In genomic region chr15:96461541-96462512, GRCm38 (mm10) we compare ENCODE assay signal across 8 mouse cellular contexts. TPM values are rescaled to one million over a fixed set of nuclear protein-coding genes. Genes with fewer than 3 reads are reported as not detected.
DNase-seq lines count a peak whose midpoint lies in the region; ATAC-seq and TF ChIP-seq lines count a peak whose summit lies in the region.

No protein-coding gene starts in this region.

- H3K36me3 ChIP-seq in heart, embryonic 12.5 days = no peaks in the 10 kb centered on the region
- H3K36me3 ChIP-seq in ES-Bruce4 (ENCODE audit: control insufficient read depth, insufficient read depth, low read length, poor library complexity, severe bottlenecking) = 0 out of 2 replicates have a peak, but pooled peaks cover 3% of the 10 kb centered on the region
- H3K36me3 ChIP-seq in embryonic facial prominence, embryonic 11.5 days (replicated peaks; ENCODE audit: control insufficient read depth, insufficient read depth, low read depth, low read length) = no peaks in the 10 kb centered on the region
- no peaks in the 10 kb centered on the region for H3K36me3 ChIP-seq in intestine, embryonic 15.5 days
- no peaks in the 10 kb centered on the region for H3K36me3 ChIP-seq in midbrain, embryonic 15.5 days (replicated peaks)

- 11% methylated on average over 22 of the region's 22 CpGs for WGBS in heart, embryonic 12.5 days
- 15% methylated on average over 22 of the region's 22 CpGs for WGBS in embryonic facial prominence, embryonic 11.5 days
- 8% methylated on average over 22 of the region's 22 CpGs for WGBS in intestine, embryonic 15.5 days
- 14% methylated on average over 22 of the region's 22 CpGs for WGBS in midbrain, embryonic 15.5 days

- ATAC-seq in heart, embryonic 12.5 days (ENCODE audit: insufficient number of reproducible peaks, low FRiP score) = peak; percentile 14
- ATAC-seq in embryonic facial prominence, embryonic 11.5 days (replicated peaks; ENCODE audit: insufficient number of reproducible peaks, low FRiP score, low TSS enrichment, low read depth) = 0 out of 2 replicates have a peak, but pooled peaks have one; percentile 3
- ATAC-seq in intestine, embryonic 15.5 days = peak; percentile 21
- ATAC-seq in midbrain, embryonic 15.5 days (replicated peaks) = peak; percentile 58

- peak overlapping the region; percentile 98 for H3K4me3 ChIP-seq in heart, embryonic 12.5 days
- peak overlapping the region; percentile 84 for H3K4me3 ChIP-seq in ES-Bruce4 (ENCODE audit: low read depth, low read length)
- H3K4me3 ChIP-seq in embryonic facial prominence, embryonic 11.5 days (ENCODE audit: low read depth, low read length) = peak overlapping the region; percentile 91
- H3K4me3 ChIP-seq in intestine, embryonic 15.5 days (replicated peaks) = peak overlapping the region; percentile 94
- H3K4me3 ChIP-seq in midbrain, embryonic 15.5 days = peak overlapping the region; percentile 78

- H3K4me1 ChIP-seq in heart, embryonic 12.5 days (replicated peaks) = peaks cover 27% of the 10 kb centered on the region
- H3K4me1 ChIP-seq in ES-Bruce4 (ENCODE audit: control insufficient read depth, insufficient read depth, low read length) = peaks cover 1% of the 10 kb centered on the region
- H3K4me1 ChIP-seq in embryonic facial prominence, embryonic 11.5 days (ENCODE audit: control insufficient read depth, insufficient read depth, low read length) = no peaks in the 10 kb centered on the region
- peaks cover 13% of the 10 kb centered on the region; the same call in 1 of the 2 replicates for H3K4me1 ChIP-seq in intestine, embryonic 15.5 days (replicated peaks)
- H3K4me1 ChIP-seq in midbrain, embryonic 15.5 days = peaks cover 23% of the 10 kb centered on the region

- no peak for TF ChIP-seq POLR2A in ES-Bruce4 (IDR thresholded peaks at IDR 0.05; ENCODE audit: insufficient read depth, low read length)

- intact Hi-C loops in heart, postnatal 14 days (cut with DNase I) = loop anchor here (1.0 to 5.0 kb wide), 2 partner anchors 12 to 175 kb away; partner anchors contain the start of gene Arid2

- no peak for TF ChIP-seq EP300 in ES-Bruce4 (IDR thresholded peaks at IDR 0.05; ENCODE audit: insufficient read depth, low read depth, low read length)

- no peaks in the 10 kb centered on the region for H3K9me3 ChIP-seq in heart, embryonic 12.5 days (replicated peaks)
- H3K9me3 ChIP-seq in ES-Bruce4 (replicated peaks; ENCODE audit: control insufficient read depth, insufficient read depth, low read length, poor library complexity, severe bottlenecking) = no peaks in the 10 kb centered on the region
- H3K9me3 ChIP-seq in embryonic facial prominence, embryonic 11.5 days (replicated peaks; ENCODE audit: control insufficient read depth, low read length) = no peaks in the 10 kb centered on the region
- H3K9me3 ChIP-seq in intestine, embryonic 15.5 days = no peaks in the 10 kb centered on the region
- no peaks in the 10 kb centered on the region for H3K9me3 ChIP-seq in midbrain, embryonic 15.5 days

- TF ChIP-seq CTCF in ES-Bruce4 (IDR thresholded peaks at IDR 0.05; ENCODE audit: low read depth, low read length) = no peak

- DNase-seq in heart, postnatal 14 days = no peak
- DNase-seq in embryonic facial prominence, embryonic 11.5 days (ENCODE audit: low spot score) = no peak
- no peak for DNase-seq in urinary bladder, postnatal 10 days (ENCODE audit: low spot score)
- DNase-seq in adrenal gland, postnatal 25 days = no peak

- peak overlapping the region; percentile 84 for H3K4me2 ChIP-seq in heart, embryonic 12.5 days
- peak overlapping the region; percentile 64 for H3K4me2 ChIP-seq in embryonic facial prominence, embryonic 11.5 days (ENCODE audit: low read depth, low read length)
- H3K4me2 ChIP-seq in intestine, embryonic 15.5 days (replicated peaks) = peak overlapping the region; percentile 90
- peak overlapping the region; percentile 90 for H3K4me2 ChIP-seq in midbrain, embryonic 15.5 days

- peak overlapping the region; percentile 89 for H3K9ac ChIP-seq in heart, embryonic 12.5 days
- peak overlapping the region; percentile 83 for H3K9ac ChIP-seq in ES-Bruce4 (ENCODE audit: low read depth, poor library complexity, severe bottlenecking)
- H3K9ac ChIP-seq in embryonic facial prominence, embryonic 11.5 days (replicated peaks; ENCODE audit: low read length) = peak overlapping the region; percentile 88
- H3K9ac ChIP-seq in intestine, embryonic 15.5 days = peak overlapping the region; percentile 89
- H3K9ac ChIP-seq in midbrain, embryonic 15.5 days = peak overlapping the region; percentile 60

- H3K27ac ChIP-seq in heart, embryonic 12.5 days (ENCODE audit: poor library complexity, severe bottlenecking) = peak overlapping the region; percentile 100
- H3K27ac ChIP-seq in ES-Bruce4 (ENCODE audit: insufficient read depth, low read length) = peak overlapping the region; percentile 44
- H3K27ac ChIP-seq in embryonic facial prominence, embryonic 11.5 days (replicated peaks; ENCODE audit: low read depth, low read length) = peak overlapping the region; percentile 86
- peak overlapping the region; percentile 96 for H3K27ac ChIP-seq in intestine, embryonic 15.5 days
- H3K27ac ChIP-seq in midbrain, embryonic 15.5 days = peak overlapping the region; percentile 91

- no peaks in the 10 kb centered on the region for H3K27me3 ChIP-seq in heart, embryonic 12.5 days (replicated peaks)
- no peaks in the 10 kb centered on the region for H3K27me3 ChIP-seq in ES-Bruce4 (ENCODE audit: control insufficient read depth, insufficient read depth, low read length, poor library complexity, severe bottlenecking)
- no peaks in the 10 kb centered on the region for H3K27me3 ChIP-seq in embryonic facial prominence, embryonic 11.5 days (ENCODE audit: control insufficient read depth, insufficient read depth, low read length)
- no peaks in the 10 kb centered on the region for H3K27me3 ChIP-seq in intestine, embryonic 15.5 days (replicated peaks)
- no peaks in the 10 kb centered on the region for H3K27me3 ChIP-seq in midbrain, embryonic 15.5 days (replicated peaks)

RNA-seq across cellular contexts. Expression of gene Scaf11, which starts 1.2 kb away (rescaled TPM):
- polyA plus RNA-seq in heart, embryonic 12.5 days (2016; fragmentation: Nextera tagmentation; extraction: Ambion mirVana) = 76.0 and 79.1 TPM in 2 replicates
- 10 to 100 TPM; 48.8 to 49.6 TPM for total RNA-seq in heart, postnatal 14 days (2021)
- polyA plus RNA-seq in ES-Bruce4 (2011; ENCODE audit: insufficient read depth, insufficient read length, low read depth, missing spikeins) = 141 and 152 TPM in 2 replicates
- 123 and 138 TPM in 2 replicates for polyA plus RNA-seq in embryonic facial prominence, embryonic 11.5 days (2014; fragmentation: Nextera tagmentation; extraction: Ambion mirVana)
- 89.8 and 102 TPM in 2 replicates for polyA plus RNA-seq in intestine, embryonic 15.5 days (2015; fragmentation: Nextera tagmentation; extraction: Ambion mirVana)
- polyA plus RNA-seq in midbrain, embryonic 15.5 days (2015; fragmentation: Nextera tagmentation; extraction: Ambion mirVana) = 42.1 and 42.3 TPM in 2 replicates
- 83.2 and 90.0 TPM in 2 replicates for total RNA-seq in adrenal gland, postnatal 25 days (2021)

Comparison
In these comparisons a context has a peak if more than half of its experiments do, and no peak if none do; other contexts are left out.
1. ATAC-seq: peak in every context shown above with its lines; median percentile 58 in midbrain, embryonic 15.5 days; 21 in intestine, embryonic 15.5 days; 14 in heart, embryonic 12.5 days; 3 in embryonic facial prominence, embryonic 11.5 days.
2. H3K27ac ChIP-seq: peak in every context shown above with its lines; median percentile 100 in heart, embryonic 12.5 days; 96 in intestine, embryonic 15.5 days; 91 in midbrain, embryonic 15.5 days; 86 in embryonic facial prominence, embryonic 11.5 days; 44 in ES-Bruce4.